Mouse (Mus musculus) stomach, postnatal 0 days (tissue): ENCODE data around the gene Olfr1417.

Source experiments
- CTCF ChIP-seq: IDR thresholded peaks from 2 replicates; pipeline ENCODE4 v1.5.1; 2016; ENCODE audit warnings: antibody characterized with exemption, low read depth, mild to moderate bottlenecking, moderate library complexity
- EP300 ChIP-seq: optimal IDR thresholded peaks from 2 replicates; pipeline ENCODE3; 2016; ENCODE audit warnings: antibody characterized with exemption

DNA sequence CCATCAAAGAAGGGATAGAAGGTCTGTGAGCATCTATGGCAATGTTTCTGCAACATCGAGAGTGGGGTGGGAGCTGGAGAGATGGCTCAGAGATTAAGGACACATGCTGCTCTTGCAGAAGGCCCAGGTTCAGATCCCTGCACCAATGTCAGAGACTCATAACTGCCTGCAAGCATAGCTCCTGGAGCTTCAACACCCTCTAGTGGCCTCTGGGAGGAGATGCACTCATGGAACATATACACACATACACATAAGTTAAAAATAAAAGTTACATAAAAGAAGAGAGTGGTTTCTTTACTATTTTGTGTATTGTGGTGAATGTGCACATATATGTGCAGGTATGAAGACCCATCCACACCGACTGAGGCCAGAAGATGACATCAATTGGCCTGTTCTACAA lies 28.8 kb upstream of the Olfr1417 start:
- TF ChIP-seq EP300: no peak
- TF ChIP-seq CTCF: no peak
